Mouse (Mus musculus) erythroblast, embryonic 14.5 days (primary cell): ENCODE results near the gene Gm10799.

Experiments used
- GATA1 ChIP-seq: IDR thresholded peaks from 2 replicates; pipeline ENCODE4 v1.6.1; 2012; ENCODE audit warnings: low read length, inconsistent platforms, mixed read lengths
- TAL1 ChIP-seq: IDR thresholded peaks from 3 replicates; pipeline ENCODE4 v1.6.1; 2012; ENCODE audit warnings: low read length, inconsistent platforms, mixed read lengths

DNA sequence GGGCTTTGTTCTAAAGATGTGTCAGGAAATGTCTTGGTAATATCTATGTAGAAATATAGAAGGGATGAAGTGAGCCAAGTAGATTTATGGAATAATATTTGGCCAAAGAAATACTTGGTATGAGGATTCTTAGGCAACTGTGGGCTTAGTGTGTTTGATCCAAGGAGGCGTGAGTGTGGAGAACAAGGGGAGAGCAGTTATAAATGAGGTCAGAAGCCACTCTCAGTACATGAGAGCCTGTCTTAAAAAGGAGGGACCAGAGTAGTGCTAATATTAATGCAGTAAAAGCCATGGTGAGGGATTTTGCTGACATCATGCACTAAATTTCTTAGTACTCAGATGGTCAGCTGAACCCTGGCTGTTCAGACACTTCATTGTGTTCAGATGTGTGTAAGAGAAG, 10.0 kb downstream of the Gm10799 start:
- TF ChIP-seq TAL1 (no peak), GATA1 (no peak)
